Mouse (Mus musculus) lung, postnatal 0 days (tissue): ENCODE results near the gene Chchd1. TPM values are rescaled to one million over a fixed set of nuclear protein-coding genes. Genes with fewer than 3 reads are reported as not detected.

Experiments
- ATAC-seq: fragments of 200-750 bp; cut with Nextera tagmentation; 2 replicates; pipeline ENCODE4 v1.8.0; 2017; ENCODE audit warnings: moderate library complexity
- DNase-seq: peaks from one replicate; pipeline ENCODE4 v3.0.0-alpha.2; 2016; ENCODE audit warnings: low spot score
- H3K27ac ChIP-seq: fragments of 300-500 bp; sonication (generic); 2 replicates; pipeline ENCODE4 v1.5.1; 2014; ENCODE audit warnings: antibody characterized with exemption, mild to moderate bottlenecking, low read length, mixed read lengths
- H3K27me3 ChIP-seq: fragments of 300-500 bp; sonication (generic); replicated peaks from 2 replicates; pipeline ENCODE4 v1.6.1; 2014; ENCODE audit warnings: low read length, mixed read lengths; ENCODE audit not compliant: insufficient read depth
- H3K36me3 ChIP-seq: fragments of 300-500 bp; sonication (generic); 2 replicates; pipeline ENCODE4 v1.6.1; 2014; ENCODE audit warnings: low read length, mixed read lengths; ENCODE audit not compliant: insufficient read depth
- H3K4me1 ChIP-seq: fragments of 300-500 bp; sonication (generic); 2 replicates; pipeline ENCODE4 v1.6.1; 2014; ENCODE audit warnings: antibody characterized with exemption, low read depth, low read length, mixed read lengths; ENCODE audit not compliant: insufficient read depth
- H3K4me2 ChIP-seq: fragments of 300-500 bp; sonication (generic); replicated peaks from 2 replicates; pipeline ENCODE4 v1.6.1; 2014; ENCODE audit warnings: low read depth, mild to moderate bottlenecking, low read length, moderate library complexity, mixed read lengths
- H3K4me3 ChIP-seq: fragments of 300-500 bp; sonication (generic); 2 replicates; pipeline ENCODE4 v1.5.1; 2014; ENCODE audit warnings: low read depth, low read length
- H3K9ac ChIP-seq: fragments of 300-500 bp; sonication (generic); replicated peaks from 2 replicates; pipeline ENCODE4 v1.6.1; 2014; ENCODE audit warnings: low read depth, mild to moderate bottlenecking
- H3K9me3 ChIP-seq: fragments of 300-500 bp; sonication (generic); 2 replicates; pipeline ENCODE4 v1.6.1; 2016; ENCODE audit warnings: low read length, mixed read lengths
- CTCF ChIP-seq: IDR thresholded peaks from 2 replicates; pipeline ENCODE4 v1.5.1; 2016; ENCODE audit warnings: antibody characterized with exemption, mild to moderate bottlenecking
- EP300 ChIP-seq: IDR thresholded peaks from 2 replicates; pipeline ENCODE4 v1.6.1; 2016; ENCODE audit warnings: antibody characterized with exemption, mild to moderate bottlenecking, control low read depth
- WGBS: fragments of 180-500 bp; shearing (Covaris S2); extraction: QIAGEN DNeasy Blood & Tissue Kit; methylation state at CpG from one replicate; pipeline ENCODE4 v1.1.7; 2014; 5-methylcytosine and 5-hydroxymethylcytosine counted together
- polyA plus RNA-seq: library from polyadenylated mRNA; unstranded; fragments of >200 nt; fragmentation: Nextera tagmentation; extraction: Ambion mirVana; gene quantifications from 2 replicates; pipeline ENCODE4 v1.2.1, GENCODE M21; 2015

Chchd1 gene
- polyA plus RNA-seq, 1 experiment from 2014 or later: 109 TPM

DNA sequence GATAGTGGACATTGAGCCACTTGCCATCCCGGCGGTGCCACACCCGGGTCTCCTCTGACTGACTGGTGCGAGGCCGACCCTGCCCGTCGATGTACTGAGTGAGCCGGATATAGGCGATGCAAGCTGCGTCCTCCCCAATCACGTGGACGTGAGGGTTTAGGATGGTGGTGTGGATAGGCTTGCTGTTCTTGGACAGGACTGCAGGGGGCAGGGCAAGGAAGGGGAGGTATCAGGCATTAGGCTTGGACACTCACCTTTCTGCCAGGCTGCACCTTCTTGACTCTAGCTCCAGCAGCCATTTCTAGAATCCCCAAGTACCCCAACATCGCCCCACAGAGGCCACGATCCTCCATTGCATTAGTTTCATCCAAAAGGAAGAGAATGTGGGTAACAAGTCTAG, 34.5 kb downstream of the Chchd1 start:
- H3K9ac ChIP-seq: no peak overlapping the region
- H3K9me3 ChIP-seq: no peaks in the 10 kb centered on the region
- no peaks in the 10 kb centered on the region for H3K27me3 ChIP-seq
- H3K4me3 ChIP-seq: no peak overlapping the region
- 0 out of 2 replicates have a peak, but pooled peaks cover 5% of the 10 kb centered on the region for H3K36me3 ChIP-seq
- TF ChIP-seq EP300 (no peak), CTCF (peak; percentile 88)
- peaks cover 6% of the 10 kb centered on the region; the same call in 1 of the 2 replicates for H3K4me1 ChIP-seq
- 43% methylated on average over 14 of the region's 14 CpGs for WGBS
- no peak overlapping the region for H3K27ac ChIP-seq
- DNase-seq (peak; percentile 89), ATAC-seq (peak; percentile 25)
- no peak overlapping the region for H3K4me2 ChIP-seq

GRCm38 (mm10) chr14:20738511-20738910, 35.7 kb downstream of the Chchd1 start:
- TF ChIP-seq CTCF (no peak), EP300 (no peak)
- H3K4me3 ChIP-seq: no peak overlapping the region
- ATAC-seq: no peak

DNA sequence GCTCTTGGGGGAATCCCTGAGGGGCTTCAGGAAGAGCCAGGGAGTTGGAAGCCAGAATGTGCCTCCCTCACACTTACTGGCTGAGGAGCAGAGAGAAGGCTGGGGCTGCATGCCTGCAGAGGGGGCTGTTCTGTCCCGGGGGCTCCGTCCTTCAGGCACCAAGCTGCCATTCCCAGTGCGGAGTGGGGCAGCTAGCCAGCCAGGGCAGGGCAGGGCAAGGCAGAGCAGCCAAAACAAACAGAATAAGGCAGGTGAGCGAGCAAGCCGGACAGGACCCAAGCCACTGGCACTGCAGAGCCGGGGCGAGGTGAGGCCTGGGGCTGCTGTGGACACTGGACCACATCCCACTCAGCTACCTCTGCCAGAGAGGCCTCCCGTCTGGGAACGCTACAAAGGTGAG, 38.5 kb downstream of the Chchd1 start:
- DNase-seq (peak; percentile 52), ATAC-seq (peak; percentile 63)
- Histone ChIP-seq H3K4me3 (no peak overlapping the region), H3K4me2 (no peak overlapping the region), H3K27ac (no peak overlapping the region), H3K36me3 (peaks cover 6% of the 10 kb centered on the region; the same call in 1 of the 2 replicates), H3K9ac (no peak overlapping the region), H3K27me3 (no peaks in the 10 kb centered on the region), H3K4me1 (no peaks in the 10 kb centered on the region), H3K9me3 (no peaks in the 10 kb centered on the region)
- TF ChIP-seq CTCF (no peak), EP300 (no peak)
- WGBS: 56% methylated on average over 9 of the region's 9 CpGs

More at GRCm38 (mm10) chr14:20738511-20738910, 35.7 kb downstream of the Chchd1 start:
- H3K27ac ChIP-seq: no peak overlapping the region
- no peaks in the 10 kb centered on the region for H3K27me3 ChIP-seq
- WGBS: 83% methylated on average over 8 of the region's 8 CpGs
- H3K9ac ChIP-seq: no peak overlapping the region
- H3K9me3 ChIP-seq: no peaks in the 10 kb centered on the region
- peaks cover 5% of the 10 kb centered on the region; the same call in 1 of the 2 replicates for H3K36me3 ChIP-seq
- no peak overlapping the region for H3K4me2 ChIP-seq
- H3K4me1 ChIP-seq: peaks cover 1% of the 10 kb centered on the region; the same call in 1 of the 2 replicates
- no peak for DNase-seq

DNA sequence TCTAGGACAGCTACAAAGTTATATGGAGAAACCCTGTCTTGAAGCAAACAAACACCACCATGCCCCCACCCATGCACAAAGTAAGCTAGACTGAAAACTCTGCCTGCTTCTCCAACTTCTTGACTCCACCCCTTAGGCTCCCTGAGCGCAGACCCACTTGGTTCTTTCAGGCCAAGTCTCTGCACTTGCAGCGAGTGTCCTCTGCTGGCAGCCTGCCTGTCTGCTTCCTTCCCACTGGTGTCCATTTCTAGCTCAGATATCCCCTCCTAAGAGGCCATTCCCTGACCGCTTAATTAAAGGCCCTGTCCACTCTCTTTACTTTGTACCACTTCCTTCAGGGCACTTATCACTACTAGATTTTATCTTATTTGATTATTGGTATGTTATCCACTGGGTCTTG, 40.8 kb downstream of the Chchd1 start:
- H3K9me3 ChIP-seq: no peaks in the 10 kb centered on the region
- H3K36me3 ChIP-seq: peaks cover 4% of the 10 kb centered on the region; the same call in 1 of the 2 replicates
- no peak overlapping the region for H3K9ac ChIP-seq
- H3K27ac ChIP-seq: no peak overlapping the region
- ATAC-seq (0 out of 2 replicates have a peak, but pooled peaks have one; percentile 14), DNase-seq (no peak)
- no peaks in the 10 kb centered on the region for H3K4me1 ChIP-seq
- no peak overlapping the region for H3K4me3 ChIP-seq
- 41% methylated on average over 3 of the region's 3 CpGs for WGBS
- TF ChIP-seq EP300 (no peak), CTCF (peak; percentile 47)
- no peak overlapping the region for H3K4me2 ChIP-seq
- no peaks in the 10 kb centered on the region for H3K27me3 ChIP-seq

DNA sequence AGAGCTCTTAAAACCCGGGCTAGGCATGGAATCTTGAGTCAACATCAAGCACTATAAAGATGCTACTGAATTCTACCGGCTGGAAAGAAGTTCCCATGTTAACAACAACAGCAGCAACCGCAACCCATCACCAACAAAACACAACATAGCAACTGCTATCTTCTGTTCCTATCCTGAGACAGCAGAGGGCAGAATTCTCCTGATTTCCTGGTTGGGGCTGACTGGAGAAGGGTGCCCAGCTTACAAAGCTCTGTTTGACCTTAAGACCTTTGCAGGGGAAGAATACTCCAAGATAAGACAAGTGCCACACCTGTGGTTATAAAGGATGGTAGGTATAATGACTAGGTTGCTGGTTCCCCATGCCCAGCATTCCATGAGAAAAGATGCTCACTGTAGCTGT, 44.1 kb downstream of the Chchd1 start:
- H3K4me3 ChIP-seq: no peak overlapping the region
- no peaks in the 10 kb centered on the region for H3K27me3 ChIP-seq
- H3K4me1 ChIP-seq: no peaks in the 10 kb centered on the region
- WGBS: 79% methylated on average over 3 of the region's 3 CpGs
- no peak overlapping the region for H3K27ac ChIP-seq
- no peak overlapping the region for H3K9ac ChIP-seq
- TF ChIP-seq EP300 (no peak), CTCF (peak; percentile 43)
- no peak for ATAC-seq
- H3K4me2 ChIP-seq: no peak overlapping the region
- no peak for DNase-seq
- peaks cover 5% of the 10 kb centered on the region for H3K36me3 ChIP-seq
- H3K9me3 ChIP-seq: no peaks in the 10 kb centered on the region

DNA sequence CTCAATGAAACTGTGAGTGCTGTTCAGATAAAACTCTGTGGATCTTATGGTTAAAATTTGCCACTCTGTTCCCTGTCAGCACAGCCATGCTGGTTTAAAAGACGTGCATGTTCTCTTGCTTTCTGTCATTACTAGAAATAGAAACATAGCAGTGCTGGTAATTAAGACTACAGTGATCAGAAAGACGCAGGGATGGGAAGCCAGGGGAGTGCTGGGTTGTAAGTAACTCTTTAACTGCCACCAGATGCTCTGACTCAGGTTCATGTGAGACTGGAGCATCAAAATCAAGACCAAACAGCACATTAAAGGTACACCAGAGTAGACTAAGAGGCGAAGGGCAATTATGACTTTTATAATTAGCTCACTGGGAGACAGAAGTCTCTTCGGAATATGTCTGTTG, 45.6 kb downstream of the Chchd1 start:
- no peak overlapping the region for H3K9ac ChIP-seq
- no peak overlapping the region for H3K4me3 ChIP-seq
- TF ChIP-seq CTCF (no peak), EP300 (no peak)
- no peak overlapping the region for H3K4me2 ChIP-seq
- no peaks in the 10 kb centered on the region for H3K27me3 ChIP-seq
- peaks cover 7% of the 10 kb centered on the region; the same call in 1 of the 2 replicates for H3K36me3 ChIP-seq
- DNase-seq (no peak), ATAC-seq (no peak)
- 77% methylated on average over 4 of the region's 4 CpGs for WGBS
- H3K27ac ChIP-seq: no peak overlapping the region
- no peaks in the 10 kb centered on the region for H3K4me1 ChIP-seq
- no peaks in the 10 kb centered on the region for H3K9me3 ChIP-seq
